Mouse (Mus musculus) retina, postnatal 7 days (tissue): ENCODE measurements around the gene Olfr1177-ps.

Experiments
- DNase-seq: peaks from one replicate; pipeline ENCODE4 v3.0.0-alpha.2; 2012; ENCODE audit warnings: low read depth, low spot score

Gene Olfr1177-ps

DNA sequence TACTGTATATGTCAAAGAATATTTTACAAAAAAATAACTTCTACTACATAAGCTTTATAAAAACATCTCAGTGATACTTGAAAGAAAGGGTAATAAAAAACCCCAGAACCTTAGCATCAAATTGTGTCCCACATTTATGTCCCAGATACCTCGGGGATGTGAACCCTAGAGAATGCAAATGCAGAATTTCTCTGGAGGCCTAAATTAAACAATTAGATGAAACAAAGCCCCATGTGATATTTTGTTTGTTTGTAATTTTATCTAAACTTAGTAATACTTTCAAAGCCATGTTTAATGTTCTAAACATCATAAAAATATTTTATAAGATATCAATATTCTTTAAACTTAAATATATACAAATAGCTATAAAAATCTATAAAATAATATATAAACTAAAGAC lies at the start of gene Olfr1177-ps:
Gene Olfr1177-ps, minus strand, starts transcription at position 101 of the 400 bp plus-strand sequence.
- no peak for DNase-seq

DNA sequence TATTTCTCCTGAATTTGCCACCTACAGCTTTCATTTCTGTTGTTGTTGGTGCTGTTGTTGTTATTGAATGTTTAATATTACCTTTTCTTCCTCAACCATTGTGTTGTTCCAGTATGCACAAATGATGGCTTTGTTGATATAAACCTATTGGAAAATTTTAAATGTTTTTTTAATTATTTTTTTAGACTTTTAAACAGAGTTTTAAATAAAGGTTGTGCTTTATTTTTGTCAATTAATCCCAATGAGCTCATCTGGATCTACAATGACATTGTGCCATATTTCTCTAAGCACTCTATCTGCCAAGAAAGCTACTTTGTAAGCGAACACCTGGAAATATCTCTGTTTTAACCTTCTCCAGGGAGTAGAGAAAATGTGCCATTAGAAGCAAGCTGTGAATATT lies 40.5 kb upstream of the Olfr1177-ps start, which contains the start of gene Olfr1178:
Gene Olfr1178, plus strand, starts transcription at position 301 of the 400 bp plus-strand sequence.
- no peak for DNase-seq

DNA sequence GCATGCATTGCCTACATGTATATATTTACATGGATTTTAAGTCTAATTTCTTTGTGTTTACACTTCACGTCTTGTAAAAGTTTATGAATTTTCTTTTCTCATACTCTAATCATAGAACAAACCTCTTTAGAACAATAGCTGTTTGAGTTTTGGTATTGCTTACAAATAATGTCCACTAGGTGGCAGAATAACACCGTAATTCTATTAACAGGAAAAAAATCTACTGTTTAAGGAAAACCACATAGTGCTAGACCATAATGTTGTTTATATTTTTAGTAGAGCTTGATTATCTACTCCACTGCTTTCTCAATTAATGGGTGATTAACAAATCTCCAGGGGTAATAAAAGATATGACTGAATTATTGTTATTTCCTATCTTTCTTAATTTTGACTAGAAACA lies 10.0 kb upstream of the Olfr1177-ps start:
- peak; percentile 4 for DNase-seq

DNA sequence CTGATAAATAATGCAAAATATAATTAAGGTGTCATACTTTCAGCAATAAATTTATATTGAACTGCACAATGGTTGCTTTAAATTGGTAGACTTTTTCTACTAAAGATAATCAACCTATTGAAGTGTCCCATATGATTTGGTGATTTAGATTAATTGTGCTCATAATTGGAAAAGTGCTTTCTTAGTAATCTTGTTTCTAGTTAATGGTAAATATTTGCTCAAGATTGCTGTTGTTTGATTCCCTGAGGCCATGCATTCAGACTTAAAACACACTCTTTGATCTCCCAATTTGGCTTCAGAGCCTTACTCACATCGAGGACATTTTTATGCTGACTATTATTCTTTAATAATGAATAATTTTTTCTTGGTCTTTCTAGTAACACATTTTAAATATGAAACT lies 9.9 kb downstream of the Olfr1177-ps start, which contains the start of gene Olfr1176:
Gene Olfr1176, plus strand, starts transcription at position 301 of the 400 bp plus-strand sequence.
- DNase-seq = no peak

DNA sequence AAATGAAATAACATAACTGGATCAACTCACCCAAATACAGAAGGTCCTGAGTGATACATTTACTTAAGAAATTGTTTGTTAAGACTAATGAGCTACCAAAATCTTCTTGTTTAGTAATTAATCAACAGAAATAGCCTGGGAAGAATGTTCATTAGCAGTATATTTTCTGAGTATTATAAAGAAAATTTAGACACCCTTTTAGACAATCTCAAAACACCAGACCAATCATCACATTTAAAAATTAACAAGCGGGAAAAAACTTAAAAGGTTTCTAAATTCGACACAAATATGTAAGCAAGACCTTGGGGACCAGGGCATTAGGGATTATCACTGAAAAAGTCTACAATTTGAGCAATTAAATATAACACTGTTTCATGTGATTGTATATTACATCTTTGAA lies 19.2 kb downstream of the Olfr1177-ps start, which contains the start of gene Olfr1175-ps:
Gene Olfr1175-ps, minus strand, starts transcription at position 101 of the 400 bp plus-strand sequence.
- DNase-seq = no peak

DNA sequence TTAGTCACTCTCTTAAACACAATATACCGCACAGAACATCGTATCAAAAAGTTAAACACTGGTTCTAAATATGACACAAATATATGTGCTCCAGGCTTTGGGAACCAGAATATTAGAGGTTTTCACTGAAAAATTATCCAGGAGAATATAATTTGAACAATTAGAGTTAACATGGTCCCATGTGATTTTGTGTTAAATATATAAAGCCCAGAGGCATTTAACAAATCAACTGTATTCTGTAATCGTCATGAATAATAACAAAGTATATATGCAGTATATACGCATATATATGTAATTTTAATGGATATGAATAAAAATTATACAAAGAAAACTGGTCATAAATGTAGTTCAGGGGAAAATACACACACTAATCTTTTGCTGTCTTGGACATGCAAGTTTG lies 31.3 kb downstream of the Olfr1177-ps start, which contains the start of gene Olfr1174-ps:
Gene Olfr1174-ps, minus strand, starts transcription at position 101 of the 400 bp plus-strand sequence.
- no peak for DNase-seq
